Mouse (Mus musculus): ENCODE measurements around the gene 9930022D16Rik. TPM values are rescaled to one million over a fixed set of nuclear protein-coding genes. Genes with fewer than 3 reads are reported as not detected.

Gene 9930022D16Rik
- total and polyA plus RNA-seq, 3 experiments, result 0.04 TPM; not detected in 2

- no peak overlapping the region for H3K27ac ChIP-seq (ENCODE audit: control insufficient read depth, low read depth, low read length)
- peaks cover 28 to 31% of the 10 kb centered on the region in 2 experiments for H3K36me3 ChIP-seq (ENCODE audit: control insufficient read depth in 1 of 2, insufficient read depth in 2 of 2, low read length in 2 of 2)
- peaks cover 68% of the 10 kb centered on the region for H3K79me2 ChIP-seq (ENCODE audit: control insufficient read depth, insufficient read depth, low read length, poor library complexity)
- H3K4me3 ChIP-seq (ENCODE audit: control insufficient read depth in 1 of 2, insufficient read depth in 1 of 2, low read depth in 2 of 2, low read length in 2 of 2), result peak overlapping the region; percentile 1 to 97
- no peak for TF ChIP-seq POLR2AphosphoS5 (IDR thresholded peaks at IDR 0.05; ENCODE audit: borderline replicate concordance, low read depth, low read length)
- peak; percentile 40 for DNase-seq (ENCODE audit: low read depth, low spot score)
- H3K9me3 ChIP-seq (replicated peaks; ENCODE audit: insufficient read depth, low read length), result no peaks in the 10 kb centered on the region
- peak overlapping the region; percentile 19 for H3K9ac ChIP-seq (ENCODE audit: control insufficient read depth, low read depth, low read length, poor library complexity, severe bottlenecking)
- H3K4me1 ChIP-seq (ENCODE audit: control insufficient read depth in 1 of 2, insufficient read depth in 2 of 2, low read length in 2 of 2), result peaks cover 15 to 26% of the 10 kb centered on the region in 2 experiments
- no peaks in the 10 kb centered on the region for H3K27me3 ChIP-seq (ENCODE audit: control insufficient read depth in 1 of 2, insufficient read depth in 2 of 2, low read length in 2 of 2)
These were observed 48.8 kb upstream of the 9930022D16Rik start for GRCm38 (mm10) chr11:109364881-109365280.

DNA sequence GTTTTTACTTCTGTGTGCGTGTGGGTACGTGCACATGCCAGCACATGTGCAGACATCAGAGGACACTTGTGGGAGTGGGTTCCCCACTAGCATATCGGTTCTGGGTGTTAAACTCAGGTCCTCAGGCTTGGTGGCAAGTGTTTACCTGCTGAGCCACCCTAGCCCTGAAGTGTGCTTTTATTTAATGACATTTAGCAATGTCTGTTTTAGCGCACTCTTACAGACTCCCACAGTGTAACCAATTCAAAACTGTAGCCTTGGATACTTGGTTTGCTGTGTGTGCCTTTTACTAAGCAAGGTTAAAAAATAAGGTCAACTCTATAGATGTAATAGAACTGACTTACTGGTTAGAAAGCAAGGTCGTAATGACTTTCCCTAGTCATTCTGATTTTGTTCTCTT, 47.9 kb upstream of the 9930022D16Rik start:
- H3K4me1 ChIP-seq (ENCODE audit: control insufficient read depth in 1 of 2, insufficient read depth in 2 of 2, low read length in 2 of 2), result peaks cover 14 to 25% of the 10 kb centered on the region in 2 experiments
- no peak overlapping the region for H3K4me3 ChIP-seq (ENCODE audit: control insufficient read depth in 1 of 2, insufficient read depth in 1 of 2, low read depth in 2 of 2, low read length in 2 of 2)

DNA sequence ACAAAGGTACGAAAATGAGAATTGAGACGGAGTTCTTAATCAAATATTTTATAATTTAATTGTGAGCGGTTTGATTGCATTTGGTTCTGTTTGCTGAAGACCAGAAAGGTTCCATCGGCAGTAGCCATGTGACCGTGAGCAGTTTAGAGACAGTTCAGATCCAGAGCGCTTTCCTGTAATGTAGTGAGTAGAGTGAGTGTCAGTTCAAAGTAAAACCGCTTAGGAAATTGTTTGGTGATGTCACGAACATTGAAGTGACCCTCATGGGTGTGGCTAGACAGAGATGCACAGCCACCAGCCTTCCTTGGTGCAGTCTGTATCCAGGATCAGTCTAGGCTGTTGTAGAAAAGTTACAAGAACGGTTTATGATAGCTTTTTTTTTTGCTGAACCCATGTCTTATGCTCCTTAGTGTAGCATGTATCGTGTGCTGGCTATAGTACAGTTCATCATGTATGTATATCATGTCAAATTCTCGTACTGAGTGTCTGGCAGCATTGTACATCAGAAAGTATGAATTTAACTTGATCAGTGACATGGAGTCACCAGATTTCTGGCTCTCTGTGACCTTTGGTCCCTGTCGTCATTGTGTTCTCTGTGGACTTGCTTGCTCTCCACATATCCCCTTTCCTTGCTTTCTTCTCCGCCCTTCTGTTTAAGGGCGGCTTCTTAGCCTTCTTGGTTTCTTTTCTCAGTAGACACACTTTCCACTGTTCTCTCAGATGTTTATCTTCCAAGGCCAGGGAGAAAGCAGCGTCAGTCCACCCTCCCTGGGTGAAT, 46.7 kb upstream of the 9930022D16Rik start:
- Histone ChIP-seq H3K79me2 (ENCODE audit: control insufficient read depth, insufficient read depth, low read length, poor library complexity) (peaks cover 87% of the 10 kb centered on the region), H3K4me1 (ENCODE audit: control insufficient read depth in 1 of 2, insufficient read depth in 2 of 2, low read length in 2 of 2) (peaks cover 11 to 19% of the 10 kb centered on the region in 2 experiments)

More for the DNA sequence above, 47.9 kb upstream of the 9930022D16Rik start:
- no peak for TF ChIP-seq SIN3A (IDR thresholded peaks at IDR 0.05; ENCODE audit: low read length)
- no peak for TF ChIP-seq BHLHE40 (IDR thresholded peaks at IDR 0.05; ENCODE audit: borderline replicate concordance, low read depth, low read length)
- no peak for TF ChIP-seq KAT2A (conservative IDR thresholded peaks at IDR 0.05; ENCODE audit: low read depth, low read length)
- no peak for TF ChIP-seq TBP (IDR thresholded peaks at IDR 0.05; ENCODE audit: low read depth, low read length)
- no peak for TF ChIP-seq ETS1 (IDR thresholded peaks at IDR 0.05; ENCODE audit: low read depth, low read length)
- no peak for TF ChIP-seq NRF1 (IDR thresholded peaks at IDR 0.05; ENCODE audit: insufficient read depth, low read depth, low read length, poor library complexity, severe bottlenecking)
- no peak for TF ChIP-seq GATA1 (IDR thresholded peaks at IDR 0.05; ENCODE audit: low read depth, low read length)
- TF ChIP-seq ELF1 (IDR thresholded peaks at IDR 0.05; ENCODE audit: low read depth, low read length), result no peak
- no peak for TF ChIP-seq JUND (IDR thresholded peaks at IDR 0.05; ENCODE audit: low read depth, low read length)
- no peak for TF ChIP-seq ZKSCAN1 (IDR thresholded peaks at IDR 0.05; ENCODE audit: low read depth, low read length)
- no peak for TF ChIP-seq GABPA (IDR thresholded peaks at IDR 0.05; ENCODE audit: low read depth, low read length)
- no peak for TF ChIP-seq NELFE (IDR thresholded peaks at IDR 0.05; ENCODE audit: low read depth, low read length)
- TF ChIP-seq MXI1 (IDR thresholded peaks at IDR 0.05; ENCODE audit: low read depth, low read length), result no peak
- no peak for TF ChIP-seq MAX (IDR thresholded peaks at IDR 0.05; ENCODE audit: low read length)
- no peak for TF ChIP-seq UBTF (IDR thresholded peaks at IDR 0.05; ENCODE audit: borderline replicate concordance, insufficient read depth, low read depth, low read length)
- TF ChIP-seq POLR2AphosphoS5 (IDR thresholded peaks at IDR 0.05; ENCODE audit: borderline replicate concordance, low read depth, low read length), result no peak
- no peak for TF ChIP-seq TAL1 (IDR thresholded peaks at IDR 0.05; ENCODE audit: low read length)
- TF ChIP-seq E2F4 (IDR thresholded peaks at IDR 0.05; ENCODE audit: borderline replicate concordance, low read depth, low read length), result no peak
- TF ChIP-seq MAFK (IDR thresholded peaks at IDR 0.05; ENCODE audit: borderline replicate concordance, low read depth, low read length), result no peak
- H3K79me2 ChIP-seq (ENCODE audit: control insufficient read depth, insufficient read depth, low read length, poor library complexity), result peaks cover 77% of the 10 kb centered on the region
- no peak for DNase-seq (ENCODE audit: low read depth, low spot score)
- no peak overlapping the region for H3K27ac ChIP-seq (ENCODE audit: control insufficient read depth, low read depth, low read length)
- H3K9ac ChIP-seq (ENCODE audit: control insufficient read depth, low read depth, low read length, poor library complexity, severe bottlenecking), result no peak overlapping the region
- H3K27me3 ChIP-seq (ENCODE audit: control insufficient read depth in 1 of 2, insufficient read depth in 2 of 2, low read length in 2 of 2), result no peaks in the 10 kb centered on the region
- H3K36me3 ChIP-seq (ENCODE audit: control insufficient read depth in 1 of 2, insufficient read depth in 2 of 2, low read length in 2 of 2), result peaks cover 28 to 30% of the 10 kb centered on the region in 2 experiments
- no peaks in the 10 kb centered on the region for H3K9me3 ChIP-seq (replicated peaks; ENCODE audit: insufficient read depth, low read length)

More for the DNA sequence above, 46.7 kb upstream of the 9930022D16Rik start:
- no peaks in the 10 kb centered on the region for H3K27me3 ChIP-seq (ENCODE audit: control insufficient read depth in 1 of 2, insufficient read depth in 2 of 2, low read length in 2 of 2)
- DNase-seq (ENCODE audit: low read depth, low spot score), result no peak
- H3K9me3 ChIP-seq (replicated peaks; ENCODE audit: insufficient read depth, low read length), result no peaks in the 10 kb centered on the region
- no peak overlapping the region for H3K9ac ChIP-seq (ENCODE audit: control insufficient read depth, low read depth, low read length, poor library complexity, severe bottlenecking)
- H3K27ac ChIP-seq (ENCODE audit: control insufficient read depth, low read depth, low read length), result no peak overlapping the region
- TF ChIP-seq NELFE (IDR thresholded peaks at IDR 0.05; ENCODE audit: low read depth, low read length) (no peak), NRF1 (IDR thresholded peaks at IDR 0.05; ENCODE audit: insufficient read depth, low read depth, low read length, poor library complexity, severe bottlenecking) (no peak), MYB (IDR thresholded peaks at IDR 0.05; ENCODE audit: low read depth, low read length) (no peak), ZMIZ1 (IDR thresholded peaks at IDR 0.05; ENCODE audit: low read depth, low read length) (no peak), POLR2AphosphoS2 (IDR thresholded peaks at IDR 0.05; ENCODE audit: low read length) (no peak)
- peaks cover 25 to 34% of the 10 kb centered on the region in 2 experiments for H3K36me3 ChIP-seq (ENCODE audit: control insufficient read depth in 1 of 2, insufficient read depth in 2 of 2, low read length in 2 of 2)
- no peak overlapping the region for H3K4me3 ChIP-seq (ENCODE audit: control insufficient read depth in 1 of 2, insufficient read depth in 1 of 2, low read depth in 2 of 2, low read length in 2 of 2)

Measured in MEL (cell line).